Mouse (Mus musculus) lung, adult 2 months (tissue): Measurements from ENCODE around the gene Sfxn4.
A peak's percentile ranks its signal among the peaks of the same experiment; 100 is the strongest.

ENCODE experiments used
- CTCF ChIP-seq: fragments of 200-500 bp; IDR thresholded peaks from 2 replicates; pipeline ENCODE4 v1.5.1; 2011; ENCODE audit warnings: mild to moderate bottlenecking, low read length, control low read depth; ENCODE audit not compliant: insufficient read depth
- POLR2A ChIP-seq: fragments of 200-500 bp; IDR thresholded peaks from 2 replicates; pipeline ENCODE4 v1.6.1; 2011; ENCODE audit warnings: low read depth, mild to moderate bottlenecking, control low read depth, low read length, borderline replicate concordance; ENCODE audit errors: extremely low read depth

GRCm38 (mm10) chr19:60860868-60861700, at the start of gene Sfxn4:
- TF ChIP-seq CTCF (no peak), POLR2A (peak; percentile 85; the same call in 1 of the 2 replicates)
